Mouse (Mus musculus) MEL (cell line): ENCODE data around the gene Naa25.

ENCODE experiments used
- CTCF ChIP-seq, 3 experiments: IDR thresholded peaks in 2 of 3; conservative IDR thresholded peaks in 1 of 3; 2 replicates each; pipeline ENCODE4 v1.5.1; 2011 to 2012; ENCODE audit warnings: low read length in 3 of 3, low read depth in 2 of 3, mild to moderate bottlenecking in 2 of 3, improper control_type of control experiment in 1 of 3, inconsistent platforms in 1 of 3, mixed read lengths in 1 of 3, moderate library complexity in 1 of 3; ENCODE audit not compliant: control insufficient read depth in 1 of 3, insufficient read depth in 1 of 3, poor library complexity in 1 of 3, severe bottlenecking in 1 of 3
- EP300 ChIP-seq, 2 experiments: IDR thresholded peaks; 2 replicates each; pipeline ENCODE4 v1.6.1; 2011; ENCODE audit warnings: improper control_type of control experiment in 2 of 2, low read length in 2 of 2, low read depth in 1 of 2, mild to moderate bottlenecking in 1 of 2
- GABPA ChIP-seq: IDR thresholded peaks from 2 replicates; pipeline ENCODE4 v1.6.1; 2012; ENCODE audit warnings: low read depth, mild to moderate bottlenecking, inconsistent platforms, low read length, improper control_type of control experiment, moderate library complexity
- HCFC1 ChIP-seq: IDR thresholded peaks from 2 replicates; pipeline ENCODE4 v1.6.1; 2012; ENCODE audit warnings: low read depth, mild to moderate bottlenecking, inconsistent platforms, low read length, improper control_type of control experiment, moderate library complexity
- KAT2A ChIP-seq: conservative IDR thresholded peaks from 2 replicates; pipeline ENCODE4 v1.6.1; 2012; ENCODE audit warnings: low read depth, low read length, improper control_type of control experiment, inconsistent platforms
- MAX ChIP-seq: IDR thresholded peaks from 2 replicates; pipeline ENCODE4 v1.6.1; 2011; ENCODE audit warnings: low read length, improper control_type of control experiment
- MXI1 ChIP-seq: IDR thresholded peaks from 2 replicates; pipeline ENCODE4 v1.6.1; 2011; ENCODE audit warnings: mild to moderate bottlenecking, low read depth, low read length, improper control_type of control experiment
- NELFE ChIP-seq: IDR thresholded peaks from 2 replicates; pipeline ENCODE4 v1.6.1; 2011; ENCODE audit warnings: low read depth, low read length, improper control_type of control experiment
- POLR2A ChIP-seq, 2 experiments: IDR thresholded peaks; 2 replicates each; pipeline ENCODE4 v1.6.1; 2011 to 2012; ENCODE audit warnings: low read length in 2 of 2, mild to moderate bottlenecking in 2 of 2, control low read depth in 1 of 2, improper control_type of control experiment in 1 of 2, low read depth in 1 of 2, moderate library complexity in 1 of 2; ENCODE audit not compliant: control insufficient read depth in 1 of 2, insufficient read depth in 1 of 2, poor library complexity in 1 of 2
- SMC3 ChIP-seq: IDR thresholded peaks from 2 replicates; pipeline ENCODE4 v1.6.1; 2011; ENCODE audit warnings: low read depth, low read length, improper control_type of control experiment
- TAL1 ChIP-seq: IDR thresholded peaks from 2 replicates; pipeline ENCODE4 v1.6.1; 2012; ENCODE audit warnings: mild to moderate bottlenecking, inconsistent platforms, low read length, moderate library complexity, mixed read lengths
- USF1 ChIP-seq: IDR thresholded peaks from 2 replicates; pipeline ENCODE4 v1.6.1; 2014; ENCODE audit warnings: low read depth, mild to moderate bottlenecking, inconsistent platforms, low read length, improper control_type of control experiment, moderate library complexity
- USF2 ChIP-seq, 2 experiments: IDR thresholded peaks; 2 replicates each; pipeline ENCODE4 v1.6.1; 2011 to 2012; ENCODE audit warnings: improper control_type of control experiment in 2 of 2, low read length in 2 of 2, borderline replicate concordance in 1 of 2, inconsistent platforms in 1 of 2, low read depth in 1 of 2, mild to moderate bottlenecking in 1 of 2; ENCODE audit not compliant: insufficient read depth in 1 of 2
- ZNF384 ChIP-seq: IDR thresholded peaks from 2 replicates; pipeline ENCODE4 v1.6.1; 2012; ENCODE audit warnings: low read depth, mild to moderate bottlenecking, inconsistent platforms, low read length, improper control_type of control experiment

DNA sequence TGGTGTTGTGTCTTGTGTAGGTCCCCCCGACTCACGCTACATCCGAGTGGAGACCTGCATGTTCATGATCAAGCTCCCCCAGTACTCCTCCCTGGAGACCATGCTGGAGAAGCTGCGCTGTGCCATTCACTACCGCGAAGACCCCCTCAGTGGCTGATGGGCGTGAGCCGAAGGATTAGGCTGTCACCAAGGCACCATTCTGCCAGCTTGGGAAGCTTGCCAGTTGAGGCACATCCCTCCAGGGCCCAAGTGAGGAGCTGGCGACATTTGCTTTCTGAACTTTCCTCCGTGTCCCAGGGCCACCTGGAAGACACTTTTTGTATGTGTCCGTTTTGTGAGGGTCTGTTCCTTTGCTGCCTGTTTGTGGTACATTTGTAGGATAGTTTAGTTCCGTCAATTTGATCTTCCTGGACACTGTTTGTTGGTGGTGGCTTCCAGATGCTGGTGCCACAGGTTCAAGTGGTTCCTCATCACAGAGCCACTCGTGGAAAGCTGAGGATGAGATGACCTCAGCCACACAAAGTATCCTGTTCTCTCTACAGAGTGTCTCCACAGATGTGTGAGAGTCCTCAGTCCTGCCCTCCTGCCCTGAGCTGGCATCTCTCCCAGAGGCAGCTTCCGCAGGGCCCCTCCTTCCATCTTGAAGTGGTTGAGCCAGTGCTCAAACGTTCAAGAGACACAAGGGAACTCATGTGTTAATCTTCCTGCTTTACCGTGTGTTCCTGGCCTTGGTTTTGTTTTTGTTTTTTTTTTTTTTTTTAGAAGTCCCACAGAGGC lies 31.1 kb upstream of the Naa25 start:
- TF ChIP-seq TAL1 (no peak), POLR2A (IDR thresholded peaks at IDR 0.05; ENCODE audit: control insufficient read depth in 1 of 2, insufficient read depth in 1 of 2, low read depth in 1 of 2, low read length in 2 of 2, poor library complexity in 1 of 2) (no peak), KAT2A (no peak), CTCF (IDR thresholded peaks at IDR 0.05 in 2 of 3, conservative IDR thresholded peaks at IDR 0.05 in 1 of 3; ENCODE audit: control insufficient read depth in 1 of 3, insufficient read depth in 1 of 3, low read depth in 2 of 3, low read length in 3 of 3, poor library complexity in 1 of 3, severe bottlenecking in 1 of 3) (no peak), USF2 (IDR thresholded peaks at IDR 0.05; ENCODE audit: borderline replicate concordance in 1 of 2, insufficient read depth in 1 of 2, low read depth in 1 of 2, low read length in 2 of 2) (no peak), SMC3 (no peak), HCFC1 (no peak), GABPA (no peak), EP300 (IDR thresholded peaks at IDR 0.05; ENCODE audit: low read depth in 1 of 2, low read length in 2 of 2) (no peak), MAX (no peak), USF1 (no peak), ZNF384 (no peak), MXI1 (no peak), NELFE (no peak)
